Mouse (Mus musculus): Measurements from ENCODE around the gene Atf1. TPM values are rescaled to one million over a fixed set of nuclear protein-coding genes. Genes with fewer than 3 reads are reported as not detected.
"Not testable (repeated sequence)": the region's sequence is repeated elsewhere in the genome, so short reads cannot be mapped to it uniquely, and the experiment has no call there.

The Atf1 gene
- polyA plus RNA-seq, 1 experiment: 21.9 TPM

GRCm38 (mm10) chr15:100304019-100304991, 76.7 kb downstream of the Atf1 start, which contains the start of gene Mettl7a1:
Mettl7a1 (plus strand) TSS chr15:100304140.
- Histone ChIP-seq H3ac (ENCODE audit: control insufficient read depth, insufficient read length) (no peak within 1 kb of the TSS), H3K27me3 (ENCODE audit: control insufficient read depth, insufficient read depth, insufficient read length) (no peaks in the 10 kb centered on the region), H3K36me3 (ENCODE audit: control insufficient read depth, insufficient read depth) (no peaks in the 10 kb centered on the region), H3K79me2 (ENCODE audit: control insufficient read depth, insufficient read depth) (no peaks in the 10 kb centered on the region), H3K4me3 (peak within 1 kb of the TSS; percentile 48), H3K4me2 (ENCODE audit: low read depth) (peak within 1 kb of the TSS; percentile 93)
- TF ChIP-seq POLR2AphosphoS2 (IDR thresholded peaks at IDR 0.05; ENCODE audit: insufficient read length, low read depth) (peak; percentile 75), MYOG (IDR thresholded peaks at IDR 0.05; ENCODE audit: control insufficient read depth in 1 of 3, insufficient read depth in 1 of 3, insufficient read length in 2 of 3, low read depth in 2 of 3) (no peak), POLR2A (IDR thresholded peaks at IDR 0.05; ENCODE audit: insufficient read length, low read depth) (peak; percentile 74)

- Histone ChIP-seq H3ac (ENCODE audit: control insufficient read depth, insufficient read length) (no peak overlapping the region), H3K36me3 (ENCODE audit: control insufficient read depth, insufficient read depth) (no peaks in the 10 kb centered on the region), H3K27me3 (ENCODE audit: control insufficient read depth, insufficient read depth, insufficient read length) (no peaks in the 10 kb centered on the region), H3K4me2 (ENCODE audit: low read depth) (no peak overlapping the region), H3K79me2 (ENCODE audit: control insufficient read depth, insufficient read depth) (no peaks in the 10 kb centered on the region), H3K4me3 (peak overlapping the region; percentile 48)
- no peak for TF ChIP-seq REST (IDR thresholded peaks at IDR 0.05; ENCODE audit: insufficient read depth, insufficient read length)
- no peak for TF ChIP-seq SRF (IDR thresholded peaks at IDR 0.05; ENCODE audit: control insufficient read depth, insufficient read length, low read depth)
- no peak for TF ChIP-seq POLR2A (IDR thresholded peaks at IDR 0.05; ENCODE audit: insufficient read length, low read depth)
- TF ChIP-seq TCF3 (IDR thresholded peaks at IDR 0.05; ENCODE audit: insufficient read length, low read depth): no peak
- no peak for TF ChIP-seq MYOD1 (IDR thresholded peaks at IDR 0.05; ENCODE audit: control insufficient read depth in 1 of 3, insufficient read length in 2 of 3, low read depth in 2 of 3)
These were observed 78.6 kb downstream of the Atf1 start for GRCm38 (mm10) chr15:100306201-100306600.

GRCm38 (mm10) chr15:100307438-100308096, 79.9 kb downstream of the Atf1 start:
- not testable (repeated sequence) for H3K4me3 ChIP-seq

More at GRCm38 (mm10) chr15:100307438-100308096, 79.9 kb downstream of the Atf1 start:
- H3K79me2 ChIP-seq (ENCODE audit: control insufficient read depth, insufficient read depth); H3K27me3 ChIP-seq (ENCODE audit: control insufficient read depth, insufficient read depth, insufficient read length); H3ac ChIP-seq (ENCODE audit: control insufficient read depth, insufficient read length); H3K4me2 ChIP-seq (ENCODE audit: low read depth); H3K36me3 ChIP-seq (ENCODE audit: control insufficient read depth, insufficient read depth): not testable (repeated sequence)

Other genes starting within 250 kb of the Atf1 start
- gene Dip2b, start 189.2 kb upstream of the Atf1 start, polyA plus RNA-seq (2012; fragmentation: generic; extraction: Trizol): 7.3 TPM
- gene Tmprss12, start 53.0 kb downstream of the Atf1 start, polyA plus RNA-seq (2012; fragmentation: generic; extraction: Trizol): not detected
- gene Mettl7a1, start 76.3 kb downstream of the Atf1 start, polyA plus RNA-seq (2012; fragmentation: generic; extraction: Trizol): 9.4 TPM
- gene Mettl7a3, start 107.1 kb downstream of the Atf1 start, polyA plus RNA-seq (2012; fragmentation: generic; extraction: Trizol): not detected
- not detected for gene Methig1, start 125.3 kb downstream of the Atf1 start, polyA plus RNA-seq (2012; fragmentation: generic; extraction: Trizol)
- gene Mettl7a2, start 125.4 kb downstream of the Atf1 start, polyA plus RNA-seq (2012; fragmentation: generic; extraction: Trizol): not detected
- not detected for gene Higd1c, start 136.7 kb downstream of the Atf1 start, polyA plus RNA-seq (2012; fragmentation: generic; extraction: Trizol)
- 0.05 TPM for gene Gm5475, start 194.3 kb downstream of the Atf1 start, polyA plus RNA-seq (2012; fragmentation: generic; extraction: Trizol)
- gene Slc11a2, start 197.3 kb downstream of the Atf1 start, polyA plus RNA-seq (2012; fragmentation: generic; extraction: Trizol): 48.2 TPM
- gene Letmd1, start 241.2 kb downstream of the Atf1 start, polyA plus RNA-seq (2012; fragmentation: generic; extraction: Trizol): 24.8 TPM

All from myocyte (in vitro differentiated cells).